Mouse (Mus musculus) forebrain, postnatal 0 days (tissue): ENCODE data around the gene Nfrkb. TPM values are rescaled to one million over a fixed set of nuclear protein-coding genes. Genes with fewer than 3 reads are reported as not detected.

Experiments
- ATAC-seq: fragments of 200-750 bp; cut with Nextera tagmentation; 2 replicates; pipeline ENCODE4 v1.8.0; 2017; ENCODE audit warnings: mild to moderate bottlenecking, moderate library complexity
- DNase-seq: peaks from one replicate; pipeline ENCODE4 v3.0.0-alpha.2; 2015
- H3K27ac ChIP-seq: fragments of 300-500 bp; sonication (generic); 2 replicates; pipeline ENCODE4 v1.5.1; 2014; ENCODE audit warnings: low read depth, mild to moderate bottlenecking, antibody characterized with exemption, low read length, moderate library complexity, mixed read lengths
- H3K27me3 ChIP-seq: fragments of 300-500 bp; sonication (generic); 2 replicates; pipeline ENCODE4 v1.6.1; 2014; ENCODE audit warnings: mild to moderate bottlenecking, low read length, mixed read lengths; ENCODE audit not compliant: insufficient read depth
- H3K36me3 ChIP-seq: fragments of 300-500 bp; sonication (generic); 2 replicates; pipeline ENCODE4 v1.6.1; 2014; ENCODE audit warnings: mild to moderate bottlenecking, moderate library complexity; ENCODE audit not compliant: insufficient read depth
- H3K4me1 ChIP-seq: fragments of 300-500 bp; sonication (generic); 2 replicates; pipeline ENCODE4 v1.6.1; 2014; ENCODE audit warnings: antibody characterized with exemption; ENCODE audit not compliant: insufficient read depth
- H3K4me2 ChIP-seq: fragments of 300-500 bp; sonication (generic); 2 replicates; pipeline ENCODE4 v1.6.1; 2014; ENCODE audit warnings: low read depth, mild to moderate bottlenecking, moderate library complexity
- H3K4me3 ChIP-seq: fragments of 300-500 bp; sonication (generic); 2 replicates; pipeline ENCODE4 v1.5.1; 2014; ENCODE audit warnings: low read depth, low read length, mixed read lengths
- H3K9ac ChIP-seq: fragments of 300-500 bp; sonication (generic); 2 replicates; pipeline ENCODE4 v1.6.1; 2014; ENCODE audit warnings: mild to moderate bottlenecking
- H3K9me3 ChIP-seq: fragments of 300-500 bp; sonication (generic); 2 replicates; pipeline ENCODE4 v1.6.1; 2016; ENCODE audit warnings: low read length
- CTCF ChIP-seq: sonication (generic); IDR thresholded peaks from 2 replicates; pipeline ENCODE4 v1.5.1; 2016; ENCODE audit warnings: antibody characterized with exemption, control low read depth, low read depth
- WGBS: fragments of 180-500 bp; shearing (Covaris S2); extraction: QIAGEN DNeasy Blood & Tissue Kit; methylation state at CpG from one replicate; pipeline ENCODE4 v1.1.7; 2014; 5-methylcytosine and 5-hydroxymethylcytosine counted together
- polyA plus RNA-seq: library from polyadenylated mRNA; unstranded; fragments of >200 nt; fragmentation: Nextera tagmentation; extraction: Ambion mirVana; gene quantifications from 2 replicates; pipeline ENCODE4 v1.2.1, GENCODE M21; 2015
- total RNA-seq: library from RNA; depleted of rRNA; stranded (reverse); fragments of >200 nt; gene quantifications from 2 replicates; pipeline ENCODE4 v1.2.3, GENCODE M21; 2014

Nfrkb gene
- total and polyA plus RNA-seq, 2 experiments from 2014 or later = 22.0 to 46.8 TPM

DNA sequence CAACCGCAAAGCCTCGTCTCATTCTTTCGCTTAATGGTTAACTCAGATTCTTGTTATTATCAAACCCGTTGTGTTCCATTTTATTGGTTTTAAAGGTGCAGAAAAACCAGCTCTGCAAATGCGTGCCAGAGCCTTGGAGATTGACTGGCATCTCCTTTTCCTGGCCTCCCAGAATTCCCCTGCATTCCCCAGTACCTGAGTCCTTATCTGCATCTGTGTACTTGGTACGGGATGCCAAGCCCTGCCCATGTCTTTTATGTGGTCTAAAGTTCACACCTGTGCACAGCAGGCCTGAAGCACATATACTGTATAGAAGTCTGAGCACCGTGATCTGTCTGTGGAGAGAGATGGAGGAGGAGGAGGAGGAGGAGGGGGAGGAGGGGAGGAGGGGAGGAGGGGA lies 51.9 kb downstream of the Nfrkb start:
- TF ChIP-seq CTCF = no peak
- no peaks in the 10 kb centered on the region for H3K9me3 ChIP-seq
- DNase-seq = no peak
- H3K4me3 ChIP-seq = no peak overlapping the region
- 85% methylated on average over 7 of the region's 7 CpGs for WGBS
- H3K36me3 ChIP-seq = no peaks in the 10 kb centered on the region
- no peaks in the 10 kb centered on the region for H3K27me3 ChIP-seq
- H3K27ac ChIP-seq = no peak overlapping the region
- H3K9ac ChIP-seq = no peak overlapping the region
- H3K4me2 ChIP-seq = no peak overlapping the region
- H3K4me1 ChIP-seq = no peaks in the 10 kb centered on the region
- no peak for ATAC-seq

DNA sequence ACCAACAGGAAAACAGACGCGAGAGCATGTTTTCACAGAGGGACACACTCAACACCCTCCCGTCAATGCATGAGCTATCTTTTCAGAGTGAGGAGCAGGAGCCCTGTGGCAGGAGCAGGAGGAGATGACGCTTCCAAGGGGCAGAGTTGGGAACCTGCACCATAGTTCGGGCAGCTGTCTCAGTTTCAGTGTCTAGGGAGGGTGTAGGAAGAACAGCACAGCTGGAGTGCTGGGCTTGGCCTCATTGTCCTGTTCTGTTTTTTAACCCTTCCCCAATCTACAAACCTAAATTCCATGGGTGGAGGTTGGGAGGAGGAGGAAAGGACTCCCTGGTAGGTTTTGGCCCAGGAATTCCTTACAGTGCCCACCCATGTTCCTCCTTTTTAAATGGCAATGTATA lies 52.8 kb downstream of the Nfrkb start:
- TF ChIP-seq CTCF = no peak
- 63% methylated on average over 5 of the region's 5 CpGs for WGBS
- no peak for DNase-seq
- H3K4me1 ChIP-seq = no peaks in the 10 kb centered on the region
- ATAC-seq = no peak
- no peaks in the 10 kb centered on the region for H3K27me3 ChIP-seq
- no peaks in the 10 kb centered on the region for H3K9me3 ChIP-seq
- no peaks in the 10 kb centered on the region for H3K36me3 ChIP-seq
- H3K4me3 ChIP-seq = no peak overlapping the region
- no peak overlapping the region for H3K27ac ChIP-seq
- H3K4me2 ChIP-seq = no peak overlapping the region
- no peak overlapping the region for H3K9ac ChIP-seq

DNA sequence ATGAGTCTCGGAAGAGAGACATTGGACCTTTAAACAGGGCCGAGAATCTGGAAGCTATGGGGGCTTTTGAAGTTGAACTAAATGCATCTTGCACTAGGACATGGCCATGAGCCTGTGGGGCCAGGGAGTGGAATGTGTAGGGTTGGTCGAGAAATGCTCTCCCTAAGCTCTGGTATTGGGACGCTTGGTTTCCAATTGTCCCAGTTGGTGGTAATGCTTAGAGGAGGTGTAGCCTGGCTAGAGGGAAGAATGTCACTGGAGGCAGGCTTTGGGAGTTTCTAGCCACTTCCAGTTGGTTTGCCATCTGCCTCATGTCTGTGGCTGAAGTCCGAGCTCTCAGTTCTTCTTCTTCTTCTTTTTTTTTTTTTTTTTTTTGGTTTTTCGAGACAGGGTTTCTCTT lies 53.3 kb downstream of the Nfrkb start:
- no peak for ATAC-seq
- H3K36me3 ChIP-seq = no peaks in the 10 kb centered on the region
- 82% methylated on average over 6 of the region's 6 CpGs for WGBS

DNA sequence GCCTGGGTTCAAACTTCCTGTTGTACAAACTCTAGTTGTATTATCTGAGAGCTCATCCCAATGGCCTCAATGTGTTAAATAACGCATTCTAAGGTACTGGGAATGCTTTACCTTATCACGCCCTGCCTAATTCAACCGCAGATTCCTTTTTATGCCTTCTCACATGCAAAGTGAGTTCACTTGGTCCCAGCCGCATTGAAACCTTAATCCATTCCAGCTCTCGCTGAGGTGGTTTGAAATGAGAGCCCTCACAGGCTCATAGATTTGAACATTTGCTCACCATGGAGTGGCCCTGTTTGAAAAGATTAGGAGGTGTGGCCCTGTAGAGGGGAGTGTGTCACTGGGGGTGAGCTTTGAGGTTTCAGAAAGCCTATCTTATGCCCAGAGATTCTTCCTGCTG lies 54.4 kb downstream of the Nfrkb start:
- WGBS = 84% methylated on average over 5 of the region's 5 CpGs
- Histone ChIP-seq H3K36me3 (no peaks in the 10 kb centered on the region), H3K4me3 (no peak overlapping the region), H3K4me2 (no peak overlapping the region), H3K4me1 (no peaks in the 10 kb centered on the region), H3K27ac (no peak overlapping the region), H3K9ac (no peak overlapping the region), H3K27me3 (no peaks in the 10 kb centered on the region), H3K9me3 (no peaks in the 10 kb centered on the region)
- ATAC-seq = no peak
- TF ChIP-seq CTCF = no peak
- DNase-seq = no peak

More for the DNA sequence above, 53.3 kb downstream of the Nfrkb start:
- no peaks in the 10 kb centered on the region for H3K27me3 ChIP-seq
- TF ChIP-seq CTCF = no peak
- H3K4me1 ChIP-seq = no peaks in the 10 kb centered on the region
- no peak overlapping the region for H3K9ac ChIP-seq
- DNase-seq = no peak
- no peak overlapping the region for H3K27ac ChIP-seq
- H3K9me3 ChIP-seq = no peaks in the 10 kb centered on the region
- H3K4me3 ChIP-seq = no peak overlapping the region
- H3K4me2 ChIP-seq = no peak overlapping the region

DNA sequence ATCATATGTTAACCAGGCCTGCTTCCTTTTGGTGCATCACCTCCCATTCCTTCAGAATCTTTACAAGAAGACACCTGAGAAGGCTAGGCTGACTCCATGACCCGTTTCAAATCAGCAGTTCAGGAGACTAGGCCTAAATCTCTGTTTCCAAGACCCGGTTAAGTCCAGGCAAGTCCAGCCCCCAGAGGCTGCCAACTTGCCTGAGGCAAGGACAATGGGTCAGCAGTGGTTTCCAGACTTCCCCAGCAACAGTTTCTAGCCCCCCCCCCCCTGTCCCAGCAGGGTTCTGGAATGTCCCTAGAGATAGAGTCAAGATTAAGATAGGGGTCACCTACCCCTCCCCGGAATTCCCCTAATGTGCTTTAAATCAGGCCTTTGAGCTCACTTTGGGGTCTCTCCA lies 55.5 kb downstream of the Nfrkb start:
- Histone ChIP-seq H3K9me3 (no peaks in the 10 kb centered on the region), H3K27ac (no peak overlapping the region), H3K4me3 (no peak overlapping the region), H3K4me1 (no peaks in the 10 kb centered on the region), H3K36me3 (no peaks in the 10 kb centered on the region), H3K27me3 (no peaks in the 10 kb centered on the region), H3K4me2 (no peak overlapping the region), H3K9ac (no peak overlapping the region)
- 83% methylated on average over 3 of the region's 3 CpGs for WGBS
- ATAC-seq (no peak), DNase-seq (no peak)
- TF ChIP-seq CTCF = no peak

DNA sequence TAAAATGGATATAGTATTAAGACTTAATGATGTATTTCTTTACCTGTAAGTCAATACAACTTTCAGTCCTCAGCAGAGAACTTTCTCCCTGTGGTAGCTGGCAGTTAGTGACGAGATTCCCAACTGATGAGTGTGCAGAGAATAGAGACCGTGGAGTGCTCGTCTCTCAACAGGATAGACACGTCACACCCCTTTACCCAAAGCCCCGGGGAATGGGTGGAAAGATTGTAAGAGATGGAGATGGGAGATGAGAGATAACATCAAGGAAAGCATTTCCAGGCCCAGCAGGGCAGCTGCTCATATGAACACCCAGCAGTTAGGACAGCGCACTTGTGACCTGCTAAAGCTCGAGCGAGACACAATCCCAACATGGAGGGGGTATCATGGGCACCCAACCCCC lies 58.2 kb downstream of the Nfrkb start:
- Histone ChIP-seq H3K4me1 (no peaks in the 10 kb centered on the region), H3K27ac (no peak overlapping the region), H3K4me3 (no peak overlapping the region), H3K36me3 (no peaks in the 10 kb centered on the region), H3K9me3 (no peaks in the 10 kb centered on the region), H3K9ac (no peak overlapping the region), H3K4me2 (no peak overlapping the region), H3K27me3 (no peaks in the 10 kb centered on the region)
- WGBS = 85% methylated on average over 8 of the region's 8 CpGs
- DNase-seq (no peak), ATAC-seq (no peak)
- TF ChIP-seq CTCF = no peak

DNA sequence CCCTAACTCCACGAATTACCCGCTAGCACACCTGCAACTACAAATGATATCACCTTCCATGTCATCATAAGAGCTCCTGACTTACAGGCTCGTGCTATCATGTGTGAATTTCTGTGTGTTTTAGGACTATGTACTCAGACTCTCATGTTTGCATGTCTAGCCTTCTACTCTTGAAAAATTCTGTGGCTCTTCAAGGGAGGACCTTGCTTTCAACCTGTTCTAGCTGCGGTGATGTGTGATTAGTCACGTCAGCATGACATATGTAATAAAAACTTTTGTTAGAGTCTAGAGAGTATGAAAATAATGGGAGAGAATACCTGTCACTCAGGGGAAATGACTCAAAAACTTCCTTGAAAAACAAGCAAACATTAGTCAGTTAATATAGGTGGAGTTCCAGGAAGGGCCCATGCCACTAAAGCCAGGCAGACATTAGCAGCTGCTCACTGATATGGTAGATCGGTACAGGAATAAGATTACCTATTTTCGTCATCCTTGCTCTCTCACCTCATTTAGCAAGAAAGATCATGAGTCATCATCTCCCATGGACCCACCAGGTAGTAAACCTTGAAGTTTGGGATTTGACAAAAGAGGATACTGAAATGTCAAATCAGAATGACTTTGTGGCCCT lies 63.3 kb downstream of the Nfrkb start:
- Histone ChIP-seq H3K27ac (no peak overlapping the region), H3K4me3 (no peak overlapping the region), H3K27me3 (no peaks in the 10 kb centered on the region), H3K4me1 (no peaks in the 10 kb centered on the region), H3K9me3 (no peaks in the 10 kb centered on the region), H3K36me3 (no peaks in the 10 kb centered on the region), H3K4me2 (no peak overlapping the region), H3K9ac (no peak overlapping the region)
- WGBS = 92% methylated on average over 7 of the region's 7 CpGs
- no peak for ATAC-seq
- DNase-seq = no peak
- no peak for TF ChIP-seq CTCF
